Mouse (Mus musculus) kidney, adult 2 months (tissue): ENCODE data around the gene Igsf11.

ENCODE experiments used
- CTCF ChIP-seq: fragments of 200-500 bp; conservative IDR thresholded peaks from 2 replicates; pipeline ENCODE4 v1.5.1; 2011; ENCODE audit warnings: low read depth, mild to moderate bottlenecking, control low read depth, low read length, moderate library complexity, mixed read lengths; ENCODE audit not compliant: insufficient read depth, insufficient read length
- POLR2A ChIP-seq: fragments of 200-500 bp; IDR thresholded peaks from one replicate; pipeline ENCODE4 v1.6.1; 2011; ENCODE audit warnings: low read depth, low read length, control low read depth

GRCm38 (mm10) chr16:38986410-38986809 lies 93.9 kb downstream of the Igsf11 start:
- TF ChIP-seq CTCF = no peak
- no peak for TF ChIP-seq POLR2A
